Mouse (Mus musculus) cerebellum, adult 9-10 months (tissue): ENCODE data around the gene Pgm5.
A peak's percentile ranks its signal among the peaks of the same experiment; 100 is the strongest.

Experiments used
- DNase-seq: peaks from one replicate; pipeline ENCODE4 v3.0.0; 2022

The Pgm5 gene

DNA sequence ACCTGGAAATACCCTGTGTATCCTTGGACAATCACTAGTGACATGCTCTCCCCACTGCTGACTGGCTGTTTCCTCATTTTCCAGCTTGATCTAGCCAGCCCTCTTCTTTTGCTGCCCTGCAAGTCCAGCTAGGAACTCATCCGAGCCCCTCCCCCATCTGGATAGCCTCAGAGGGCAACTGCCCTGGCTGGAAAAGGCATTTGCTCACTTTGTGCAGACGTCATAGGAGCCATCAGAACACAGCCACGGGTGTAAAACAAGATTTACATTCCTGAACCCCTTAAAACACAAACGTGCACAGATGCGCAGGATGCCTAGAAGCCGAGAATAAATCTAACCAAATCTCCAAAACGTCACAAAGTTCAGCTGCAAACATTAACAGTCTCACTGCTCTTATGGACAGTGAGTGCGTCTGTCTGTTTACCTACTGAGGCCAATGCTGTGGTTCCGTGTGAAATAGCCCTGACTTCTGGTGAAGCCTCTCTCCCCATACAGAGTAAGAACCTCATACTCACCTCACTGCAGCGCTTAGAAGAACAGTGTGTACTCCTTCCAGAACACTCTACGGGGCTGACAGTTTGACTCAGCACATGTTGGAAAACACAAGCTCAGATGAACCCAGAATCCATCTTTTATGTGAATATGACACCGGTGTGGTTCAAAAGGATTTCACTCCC, 99.0 kb downstream of the Pgm5 start:
- no peak for DNase-seq

DNA sequence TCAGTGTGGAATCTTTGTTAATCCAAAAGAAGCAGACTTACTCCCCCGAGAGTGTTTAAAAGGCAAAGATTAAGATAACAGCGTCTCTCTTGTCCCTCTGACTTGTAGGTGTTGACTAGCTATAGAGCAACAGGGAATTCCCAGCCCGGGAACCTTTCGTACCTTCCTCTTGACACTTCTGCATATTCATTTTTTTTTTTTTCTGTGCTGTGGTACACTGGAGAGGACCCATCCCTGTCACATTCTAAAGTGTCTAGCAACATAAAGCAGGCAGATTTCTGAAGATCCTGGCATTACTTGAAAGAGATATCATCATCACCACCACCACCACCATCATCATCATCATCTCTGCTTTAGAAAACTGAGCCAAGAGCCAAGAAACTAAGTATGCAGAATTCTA, 105.0 kb downstream of the Pgm5 start:
- no peak for DNase-seq

DNA sequence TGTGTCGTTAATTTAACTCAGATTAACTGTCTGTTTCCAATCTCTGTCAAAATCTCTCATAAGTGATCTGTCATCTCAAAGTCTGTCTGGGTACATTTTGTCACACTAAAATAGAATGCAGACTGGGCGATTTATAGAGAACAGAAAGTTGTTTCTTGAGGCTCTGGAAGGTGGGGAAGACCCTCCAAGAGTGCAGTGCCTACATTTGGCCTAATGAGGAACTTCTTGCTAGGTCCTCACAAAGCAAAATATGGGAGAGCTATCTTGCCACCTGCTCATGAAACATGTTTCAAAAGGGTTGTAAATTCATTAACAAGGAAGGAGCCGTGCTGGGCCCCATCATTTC, 107.2 kb downstream of the Pgm5 start:
- DNase-seq, result no peak

- DNase-seq, result no peak
Measured at GRCm38 (mm10) chr19:24753617-24754439, 107.8 kb downstream of the Pgm5 start.

- DNase-seq, result no peak
Measured at GRCm38 (mm10) chr19:24752873-24753538, 108.6 kb downstream of the Pgm5 start.

DNA sequence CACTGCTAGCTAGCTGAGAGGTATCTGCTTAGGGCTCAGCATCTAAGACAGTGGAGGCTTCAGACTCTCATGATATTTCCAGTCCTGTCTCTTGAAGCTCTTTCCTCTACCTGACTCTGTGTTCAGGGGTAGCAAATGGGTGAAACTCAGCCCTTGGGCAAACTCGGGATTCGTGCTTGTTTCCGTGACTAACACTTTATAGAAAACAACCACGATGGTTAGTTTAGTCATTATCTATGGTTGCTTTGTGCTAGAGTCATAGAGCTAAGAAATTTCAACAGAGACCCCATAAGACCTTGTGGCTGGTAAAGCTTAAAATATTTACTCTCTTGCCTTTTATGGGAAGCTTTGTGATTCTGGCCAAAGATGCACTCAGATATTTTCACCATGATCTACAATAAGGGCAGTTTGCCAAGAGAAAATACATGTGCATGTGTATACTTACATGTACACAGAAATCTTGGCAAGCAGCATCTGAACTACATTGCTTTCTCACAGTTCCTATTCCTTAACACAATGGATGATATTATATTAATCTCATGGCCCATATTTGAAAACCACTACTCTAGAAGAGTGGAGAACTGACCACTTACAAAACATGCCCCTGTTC, 115.3 kb downstream of the Pgm5 start:
- DNase-seq, result no peak

DNA sequence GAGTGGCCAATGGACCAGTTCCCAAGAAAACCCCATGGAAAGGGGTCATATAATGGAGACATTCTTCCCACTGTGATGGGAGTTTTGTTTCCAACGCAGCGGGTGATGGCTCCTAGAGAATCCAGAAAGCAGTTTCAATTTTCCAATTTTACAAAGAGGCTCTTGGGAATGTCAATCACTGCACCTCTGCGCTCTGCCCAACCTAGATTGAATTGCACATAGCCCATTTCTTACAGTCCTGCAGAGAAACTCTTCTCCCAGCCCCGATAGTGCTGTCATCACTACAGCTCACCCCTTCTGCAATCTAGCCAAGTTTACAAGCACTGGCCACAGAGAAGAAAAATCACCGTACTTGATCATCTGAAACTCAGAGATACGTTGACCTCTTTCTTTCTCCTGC, 119.0 kb downstream of the Pgm5 start:
- DNase-seq, result no peak

- DNase-seq, result no peak
Measured at GRCm38 (mm10) chr19:24738786-24739185, 122.9 kb downstream of the Pgm5 start.

DNA sequence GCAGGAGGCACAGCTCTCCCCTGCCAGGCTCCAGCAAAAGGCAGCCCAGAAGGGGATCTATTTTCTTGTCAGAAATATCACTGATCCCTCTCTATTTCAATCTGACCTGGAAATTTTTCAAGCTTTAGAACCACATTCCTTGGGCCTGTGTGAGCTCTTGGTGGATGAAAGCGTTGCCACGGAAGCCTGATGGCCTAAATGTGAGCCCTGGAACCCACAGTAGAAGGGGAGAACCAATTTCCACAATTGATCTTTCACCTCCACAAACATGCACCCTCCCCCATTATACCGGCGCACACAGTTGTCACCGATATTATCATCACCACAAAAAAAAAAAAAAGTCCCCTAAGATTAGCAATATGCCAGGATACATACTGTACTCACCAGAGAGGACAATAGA, 123.6 kb downstream of the Pgm5 start:
- DNase-seq, result no peak

DNA sequence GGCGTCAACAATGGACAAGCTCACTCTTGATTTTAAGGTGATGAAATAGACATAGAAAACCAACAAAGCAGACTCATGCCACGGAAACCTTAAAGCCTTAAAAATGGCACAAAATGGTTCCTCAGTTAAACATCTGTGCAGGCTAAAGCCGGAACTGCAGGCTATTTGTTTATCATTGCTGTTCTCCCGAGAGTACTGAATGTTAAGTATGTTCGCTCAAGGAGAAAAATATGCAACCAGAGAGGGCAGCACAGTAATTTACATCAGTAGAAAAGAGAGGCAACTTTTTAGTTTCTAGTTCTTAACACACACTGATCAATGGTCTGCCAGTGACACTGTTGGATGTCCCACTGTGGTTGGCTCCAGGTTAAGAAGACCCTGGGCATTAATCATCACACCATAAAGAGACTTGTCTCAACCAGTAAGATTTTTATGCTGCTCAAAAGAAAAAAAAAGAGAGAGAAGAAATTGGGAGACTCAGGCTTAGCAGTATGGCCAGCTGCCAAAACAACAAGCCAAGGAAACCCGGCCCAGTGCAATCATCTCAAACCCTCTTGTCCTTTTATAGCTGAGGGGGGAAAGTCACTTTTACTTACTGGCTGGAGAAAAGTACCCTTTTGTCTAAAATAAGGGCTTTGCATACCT, 126.0 kb downstream of the Pgm5 start:
- DNase-seq, result no peak

DNA sequence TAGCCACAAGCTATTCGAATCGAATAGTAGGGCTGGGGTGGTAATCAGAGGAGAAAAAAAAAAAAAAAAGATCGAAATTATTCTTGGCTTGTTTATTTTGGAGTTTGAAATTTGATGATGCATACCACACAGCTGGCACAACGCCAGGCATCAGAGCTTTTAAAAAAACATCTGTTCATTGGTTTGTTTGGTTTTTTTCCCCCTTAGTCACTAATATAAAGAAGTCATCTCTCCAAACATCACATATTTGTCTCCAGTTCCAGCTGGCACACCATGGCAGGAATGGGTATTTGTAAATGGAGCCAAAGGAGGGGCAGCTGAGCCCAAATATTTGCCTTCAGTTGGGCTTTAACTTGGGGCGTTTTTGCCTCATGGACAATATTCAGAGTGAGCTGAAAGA, 131.0 kb downstream of the Pgm5 start:
- DNase-seq, result no peak

DNA sequence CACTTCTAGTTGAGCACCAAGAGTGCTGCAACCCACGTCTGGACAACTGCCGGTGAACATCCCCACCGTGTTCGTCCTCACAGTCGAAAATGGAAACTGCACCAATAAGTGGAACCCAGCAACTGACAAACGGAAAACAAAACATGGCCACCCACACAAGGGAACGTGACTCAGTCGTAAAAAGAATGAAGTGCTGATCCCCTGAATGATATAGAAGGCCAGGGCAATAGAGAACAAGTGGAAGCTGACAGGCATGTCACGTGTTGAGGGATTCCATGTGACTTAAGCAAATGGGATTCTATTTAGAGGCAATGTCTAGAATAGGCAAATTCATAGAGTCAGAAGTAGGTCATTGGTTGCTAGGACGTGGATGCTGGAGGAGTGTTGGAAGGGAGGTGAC, 137.3 kb downstream of the Pgm5 start:
- DNase-seq, result no peak

DNA sequence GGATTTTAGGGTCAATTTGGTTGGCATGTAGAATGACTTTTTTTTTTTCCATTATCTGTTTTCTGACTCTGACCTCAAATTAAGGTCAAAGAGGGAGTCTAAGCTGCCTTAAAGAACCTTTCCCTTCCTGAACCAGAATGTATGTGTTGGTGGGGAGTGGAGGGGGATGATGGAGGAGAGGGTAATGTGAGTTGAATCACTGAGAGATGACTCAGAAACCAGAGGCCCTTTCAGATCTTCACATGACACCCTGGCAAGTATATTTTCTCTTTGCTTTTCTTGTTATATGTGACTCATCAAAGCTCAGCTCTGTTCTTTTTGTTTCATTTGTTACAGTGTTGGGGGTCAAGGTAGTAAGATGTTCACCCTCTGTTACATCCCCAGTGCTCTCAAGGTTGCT, 141.2 kb downstream of the Pgm5 start:
- DNase-seq, result no peak

GRCm38 (mm10) chr19:24719504-24719903, 142.2 kb downstream of the Pgm5 start:
- no peak for DNase-seq

- no peak for DNase-seq
Measured at GRCm38 (mm10) chr19:24718021-24718420, 143.6 kb downstream of the Pgm5 start.

GRCm38 (mm10) chr19:24716303-24717097, 145.2 kb downstream of the Pgm5 start:
- no peak for DNase-seq

DNA sequence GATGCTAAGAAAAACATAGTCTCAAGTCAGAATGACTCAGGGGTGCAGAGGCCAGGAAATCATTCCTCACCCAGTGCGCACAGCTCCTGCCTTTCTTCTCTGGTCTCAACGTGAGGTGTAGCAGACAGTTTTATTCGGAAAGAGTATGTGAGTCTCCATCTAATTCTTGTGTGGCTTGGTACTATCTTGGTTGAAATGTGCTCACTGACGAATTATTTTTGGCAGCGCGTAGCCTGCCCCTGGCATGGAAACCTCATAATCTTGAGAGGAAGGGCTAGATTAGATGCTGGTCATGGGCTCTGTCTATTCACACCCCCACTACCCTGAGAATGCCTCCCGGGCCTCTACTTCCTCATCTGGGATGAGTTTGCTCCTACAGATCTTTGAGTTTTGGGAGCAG, 153.6 kb downstream of the Pgm5 start:
- DNase-seq, result no peak

GRCm38 (mm10) chr19:24707071-24707906, 154.4 kb downstream of the Pgm5 start:
- DNase-seq, result no peak

GRCm38 (mm10) chr19:24705395-24705794, 156.3 kb downstream of the Pgm5 start:
- peak; percentile 9 for DNase-seq

DNA sequence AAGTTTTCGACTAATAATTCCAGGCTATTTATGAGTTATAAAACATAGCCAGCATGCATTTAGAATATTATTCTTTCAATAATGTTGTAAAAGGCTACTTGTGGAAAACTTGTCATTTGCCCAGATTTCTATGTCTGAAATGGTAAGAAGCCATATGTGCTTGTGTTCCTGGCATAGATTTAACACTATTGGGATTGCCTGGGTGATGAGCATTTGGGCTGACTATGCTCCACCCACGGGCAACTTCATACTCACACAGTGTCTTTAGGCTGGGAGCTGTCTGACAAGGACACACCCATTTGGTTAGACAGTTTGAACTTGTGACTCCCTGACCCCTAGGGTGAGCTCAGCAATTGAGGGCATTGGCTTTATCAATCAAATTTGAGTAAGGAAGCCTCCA, 157.3 kb downstream of the Pgm5 start:
- no peak for DNase-seq

- no peak for DNase-seq
Measured at GRCm38 (mm10) chr19:24703680-24704079, 158.0 kb downstream of the Pgm5 start.
